Mouse (Mus musculus): ENCODE results near the gene Grm4. TPM values are rescaled to one million over a fixed set of nuclear protein-coding genes. Genes with fewer than 3 reads are reported as not detected.

Gene Grm4
- polyA plus RNA-seq, 1 experiment, result not detected

DNA sequence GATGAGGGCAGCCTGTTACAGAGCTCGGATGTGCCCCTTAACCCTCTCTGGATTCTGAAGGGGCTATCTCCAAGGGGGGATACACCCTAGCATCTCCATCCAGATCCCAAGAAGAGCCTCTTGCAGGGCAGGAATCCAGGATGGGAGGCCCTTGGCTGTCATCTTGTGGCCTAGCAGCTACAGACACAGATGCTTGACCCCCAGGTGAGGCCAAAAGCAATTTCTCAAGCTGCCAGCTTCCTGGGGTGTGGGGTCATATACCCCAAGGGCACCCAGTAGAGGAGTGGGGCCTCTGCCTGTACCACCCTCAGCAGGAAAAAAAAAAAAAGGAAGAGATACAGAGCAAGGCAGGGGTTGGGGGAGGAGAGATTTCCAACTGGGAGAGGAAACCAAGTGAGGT, 87.1 kb downstream of the Grm4 start:
- TF ChIP-seq CTCF (IDR thresholded peaks at IDR 0.05; ENCODE audit: insufficient read depth, low read depth, low read length) (no peak), POLR2A (IDR thresholded peaks at IDR 0.05; ENCODE audit: insufficient read depth, low read depth, low read length) (no peak)
- H3K27ac ChIP-seq (ENCODE audit: insufficient read depth, low read depth, low read length), result no peak overlapping the region
- 89% methylated on average over 1 of the region's 1 CpGs for WGBS
- no peak overlapping the region for H3K4me3 ChIP-seq (ENCODE audit: insufficient read depth, low read depth, low read length)
- peaks cover 70% of the 10 kb centered on the region for H3K4me1 ChIP-seq (ENCODE audit: control insufficient read depth, insufficient read depth, low read length)

DNA sequence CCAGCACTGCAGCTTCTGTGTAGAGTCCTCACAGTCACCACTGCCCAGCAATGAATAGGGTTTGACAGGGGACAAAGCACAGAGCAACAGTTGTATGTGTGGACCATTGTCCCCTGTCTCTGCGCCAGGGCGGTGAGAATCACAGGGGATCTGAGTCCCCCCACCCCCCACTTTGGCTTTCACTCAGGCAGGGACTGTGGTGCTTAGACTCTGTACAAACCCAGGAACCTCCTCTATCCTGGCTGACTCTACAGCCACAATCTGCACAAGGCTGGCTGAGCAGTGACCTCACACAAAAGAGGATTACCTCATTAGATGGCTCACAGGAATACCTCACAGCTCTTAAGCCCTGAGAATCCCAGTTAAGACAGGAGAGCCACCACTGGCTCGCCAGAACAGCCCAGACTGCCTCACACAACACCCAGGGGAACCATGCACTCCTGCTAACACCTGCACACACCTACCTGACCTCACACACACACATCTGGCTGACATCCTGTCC, 88.0 kb downstream of the Grm4 start:
- peaks cover 62% of the 10 kb centered on the region for H3K4me1 ChIP-seq (ENCODE audit: control insufficient read depth, insufficient read depth, low read length)
- TF ChIP-seq CTCF (IDR thresholded peaks at IDR 0.05; ENCODE audit: insufficient read depth, low read depth, low read length) (no peak), POLR2A (IDR thresholded peaks at IDR 0.05; ENCODE audit: insufficient read depth, low read depth, low read length) (no peak)
- no peak overlapping the region for H3K27ac ChIP-seq (ENCODE audit: insufficient read depth, low read depth, low read length)
- 66% methylated on average over 3 of the region's 3 CpGs for WGBS
- H3K4me3 ChIP-seq (ENCODE audit: insufficient read depth, low read depth, low read length), result no peak overlapping the region

DNA sequence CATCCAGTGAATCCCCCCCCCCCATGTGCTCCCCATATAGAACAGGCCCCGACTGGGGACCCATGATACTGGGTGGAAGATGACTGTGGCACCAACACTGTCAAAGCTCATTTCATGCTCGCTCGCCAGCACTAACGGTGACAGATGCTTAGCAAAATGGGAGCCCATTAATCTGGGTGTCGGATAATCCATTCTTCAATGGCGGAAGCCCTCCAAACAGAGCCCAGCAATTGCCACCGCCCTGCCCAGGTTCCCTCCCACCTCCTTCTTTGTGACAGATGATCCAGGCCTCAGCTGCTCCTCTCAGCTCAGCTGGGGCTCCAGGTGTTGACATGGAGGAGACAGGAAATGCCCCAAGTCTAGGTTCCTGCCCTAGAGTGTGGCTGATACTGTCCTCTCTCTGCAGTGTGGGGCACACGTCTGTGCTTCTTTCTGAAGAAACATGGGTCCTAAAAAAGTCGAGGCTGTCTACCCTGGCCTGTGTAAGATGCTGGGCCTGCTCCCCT, 89.0 kb downstream of the Grm4 start:
- TF ChIP-seq POLR2A (IDR thresholded peaks at IDR 0.05; ENCODE audit: insufficient read depth, low read depth, low read length), result no peak
- TF ChIP-seq CTCF (IDR thresholded peaks at IDR 0.05; ENCODE audit: insufficient read depth, low read depth, low read length), result no peak
- WGBS, result 66% methylated on average over 9 of the region's 9 CpGs
- H3K27ac ChIP-seq (ENCODE audit: insufficient read depth, low read depth, low read length), result no peak overlapping the region
- no peak overlapping the region for H3K4me3 ChIP-seq (ENCODE audit: insufficient read depth, low read depth, low read length)
- H3K4me1 ChIP-seq (ENCODE audit: control insufficient read depth, insufficient read depth, low read length), result peaks cover 58% of the 10 kb centered on the region

DNA sequence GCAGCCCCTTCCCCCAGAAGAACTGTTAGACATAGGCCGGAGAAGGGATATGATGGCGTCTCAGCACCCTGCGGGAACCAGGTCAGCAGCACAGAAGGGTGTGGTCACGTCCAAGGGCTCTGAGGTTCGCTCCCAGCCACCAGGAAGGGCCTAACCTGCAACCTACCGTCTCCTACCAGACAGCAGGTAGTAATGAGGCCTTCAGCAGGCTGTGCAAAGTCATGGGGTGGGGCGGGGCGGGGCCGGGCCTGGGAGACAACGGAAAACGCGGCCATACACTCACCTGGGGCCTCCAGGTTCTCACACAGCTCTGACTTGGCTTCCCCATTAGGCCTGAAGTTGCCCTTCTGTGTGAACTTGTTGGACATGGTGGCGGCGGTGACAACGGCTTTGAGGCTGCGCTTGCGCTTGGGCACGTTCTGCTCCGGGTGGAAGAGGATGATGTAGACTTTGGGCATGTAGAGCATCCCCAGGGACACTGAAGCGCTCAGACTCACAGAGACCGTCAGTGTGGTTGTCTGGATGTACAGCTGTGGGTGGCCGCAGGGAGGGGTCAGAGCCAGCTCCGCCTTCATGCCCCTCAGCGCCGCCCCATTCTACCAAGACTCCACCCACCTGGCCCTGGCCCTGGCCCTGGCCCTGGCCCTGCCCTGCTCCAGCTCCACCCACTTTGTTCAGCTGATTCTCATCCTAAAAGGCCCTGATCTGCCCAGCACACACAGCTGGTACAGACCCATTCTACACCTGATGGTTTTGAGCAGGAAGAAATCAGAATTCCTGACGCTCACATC, 90.0 kb downstream of the Grm4 start:
- WGBS, result 91% methylated on average over 26 of the region's 26 CpGs
- peaks cover 62% of the 10 kb centered on the region for H3K4me1 ChIP-seq (ENCODE audit: control insufficient read depth, insufficient read depth, low read length)
- H3K27ac ChIP-seq (ENCODE audit: insufficient read depth, low read depth, low read length), result no peak overlapping the region
- no peak for TF ChIP-seq CTCF (IDR thresholded peaks at IDR 0.05; ENCODE audit: insufficient read depth, low read depth, low read length)
- TF ChIP-seq POLR2A (IDR thresholded peaks at IDR 0.05; ENCODE audit: insufficient read depth, low read depth, low read length), result no peak
- H3K4me3 ChIP-seq (ENCODE audit: insufficient read depth, low read depth, low read length), result no peak overlapping the region

DNA sequence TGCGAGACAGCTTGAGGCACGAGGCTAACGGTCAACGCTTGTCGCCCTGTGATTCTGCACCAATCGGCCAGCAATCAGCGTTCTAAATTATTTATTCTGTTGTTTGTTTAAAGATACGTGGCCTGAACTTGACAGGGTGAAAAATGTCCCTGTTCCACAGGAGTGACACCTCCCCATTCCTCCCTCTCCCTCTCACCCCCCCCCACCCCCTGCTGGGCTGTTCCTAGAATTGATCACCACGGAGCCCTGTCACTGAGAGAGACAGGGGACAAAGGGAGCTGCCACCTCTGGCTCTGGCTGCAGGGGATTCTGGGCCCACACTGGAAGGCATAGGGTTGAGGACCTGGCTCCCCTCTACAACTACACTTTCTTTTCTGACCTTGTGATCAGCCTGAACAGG, 91.4 kb downstream of the Grm4 start:
- WGBS, result 78% methylated on average over 9 of the region's 9 CpGs
- no peak for TF ChIP-seq POLR2A (IDR thresholded peaks at IDR 0.05; ENCODE audit: insufficient read depth, low read depth, low read length)
- no peak for TF ChIP-seq CTCF (IDR thresholded peaks at IDR 0.05; ENCODE audit: insufficient read depth, low read depth, low read length)
- H3K27ac ChIP-seq (ENCODE audit: insufficient read depth, low read depth, low read length), result no peak overlapping the region
- H3K4me3 ChIP-seq (ENCODE audit: insufficient read depth, low read depth, low read length), result no peak overlapping the region
- peaks cover 62% of the 10 kb centered on the region for H3K4me1 ChIP-seq (ENCODE audit: control insufficient read depth, insufficient read depth, low read length)

DNA sequence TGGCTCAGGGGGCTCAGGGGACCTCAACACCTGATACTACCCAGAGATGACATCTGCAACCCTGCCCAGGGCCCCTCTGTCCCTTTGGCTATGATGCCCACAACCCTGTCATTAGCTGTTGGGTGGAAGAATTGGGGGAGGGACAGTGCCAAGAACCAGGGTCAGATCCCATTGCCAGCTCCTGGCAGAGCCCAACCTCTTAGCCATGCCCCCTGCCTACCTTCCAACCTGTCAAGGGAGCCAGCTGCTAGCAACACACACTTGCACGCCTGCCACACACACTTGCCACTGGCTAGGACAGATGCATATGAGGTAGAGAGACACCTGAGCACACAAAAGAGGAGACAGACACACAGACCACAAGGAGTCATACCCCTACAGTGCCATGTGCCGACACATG, 96.2 kb downstream of the Grm4 start:
- no peak overlapping the region for H3K27ac ChIP-seq (ENCODE audit: insufficient read depth, low read depth, low read length)
- peaks cover 71% of the 10 kb centered on the region for H3K4me1 ChIP-seq (ENCODE audit: control insufficient read depth, insufficient read depth, low read length)
- TF ChIP-seq POLR2A (IDR thresholded peaks at IDR 0.05; ENCODE audit: insufficient read depth, low read depth, low read length), result no peak
- WGBS, result 92% methylated on average over 2 of the region's 2 CpGs
- H3K4me3 ChIP-seq (ENCODE audit: insufficient read depth, low read depth, low read length), result no peak overlapping the region

DNA sequence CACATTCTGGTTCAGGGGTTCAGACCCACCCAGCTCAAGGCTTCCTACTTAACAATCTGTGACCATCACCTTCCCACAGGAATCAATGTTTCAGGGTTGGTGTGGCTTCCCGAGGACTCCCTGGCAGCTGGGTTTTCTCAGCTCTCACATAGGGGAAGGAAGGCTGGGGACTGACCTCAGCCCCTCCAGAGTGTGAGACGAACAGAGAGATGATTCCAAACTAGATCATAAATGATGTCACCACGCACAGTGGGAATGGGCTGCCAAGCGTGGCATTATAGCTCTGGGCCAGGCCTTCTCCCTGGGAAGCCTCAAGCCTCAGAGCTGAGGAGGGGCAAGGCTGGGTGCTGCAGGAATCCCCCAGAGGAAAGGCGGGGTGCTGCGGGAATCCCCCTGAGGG, 96.8 kb downstream of the Grm4 start:
- H3K4me1 ChIP-seq (ENCODE audit: control insufficient read depth, insufficient read depth, low read length), result peaks cover 70% of the 10 kb centered on the region
- 73% methylated on average over 6 of the region's 6 CpGs for WGBS
- no peak for TF ChIP-seq POLR2A (IDR thresholded peaks at IDR 0.05; ENCODE audit: insufficient read depth, low read depth, low read length)
- no peak for TF ChIP-seq CTCF (IDR thresholded peaks at IDR 0.05; ENCODE audit: insufficient read depth, low read depth, low read length)
- no peak overlapping the region for H3K27ac ChIP-seq (ENCODE audit: insufficient read depth, low read depth, low read length)
- H3K4me3 ChIP-seq (ENCODE audit: insufficient read depth, low read depth, low read length), result no peak overlapping the region

DNA sequence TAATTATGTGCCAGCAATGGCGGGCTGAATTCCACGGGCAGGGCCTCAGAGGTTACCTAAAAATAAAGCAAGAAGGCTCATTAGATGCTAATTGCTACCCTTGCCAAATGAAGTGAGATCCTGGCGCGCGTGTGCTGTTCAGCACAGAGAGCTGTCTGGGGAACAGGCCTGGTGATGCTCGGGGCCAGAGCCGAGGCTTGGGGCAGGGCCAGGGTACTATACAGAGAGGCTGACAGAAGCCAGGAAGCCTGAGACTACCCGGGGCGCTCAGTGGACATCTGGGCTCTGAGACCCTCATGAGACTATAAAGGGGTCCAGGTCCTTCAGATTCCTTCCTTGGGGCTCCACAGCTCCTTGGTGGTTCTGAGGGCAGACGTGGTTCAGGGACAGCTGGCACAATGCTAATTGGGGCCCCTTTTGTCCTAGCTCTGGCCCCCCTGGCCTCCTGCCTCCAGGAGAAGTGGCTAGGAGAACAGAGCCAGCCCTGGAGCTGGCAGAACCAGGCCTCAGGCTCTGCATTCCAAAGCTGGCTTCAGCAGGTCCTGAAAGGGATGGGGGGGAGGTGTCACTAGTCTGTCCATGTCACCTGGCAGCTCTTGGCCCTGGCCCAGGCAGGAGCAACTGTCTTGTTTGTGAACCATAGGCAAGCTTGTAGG, 98.3 kb downstream of the Grm4 start:
- TF ChIP-seq POLR2A (IDR thresholded peaks at IDR 0.05; ENCODE audit: insufficient read depth, low read depth, low read length) (no peak), CTCF (IDR thresholded peaks at IDR 0.05; ENCODE audit: insufficient read depth, low read depth, low read length) (no peak)
- Histone ChIP-seq H3K4me1 (ENCODE audit: control insufficient read depth, insufficient read depth, low read length) (peaks cover 69% of the 10 kb centered on the region), H3K27ac (ENCODE audit: insufficient read depth, low read depth, low read length) (peak overlapping the region; percentile 90), H3K4me3 (ENCODE audit: insufficient read depth, low read depth, low read length) (no peak overlapping the region)
- WGBS, result 5% methylated on average over 10 of the region's 10 CpGs

DNA sequence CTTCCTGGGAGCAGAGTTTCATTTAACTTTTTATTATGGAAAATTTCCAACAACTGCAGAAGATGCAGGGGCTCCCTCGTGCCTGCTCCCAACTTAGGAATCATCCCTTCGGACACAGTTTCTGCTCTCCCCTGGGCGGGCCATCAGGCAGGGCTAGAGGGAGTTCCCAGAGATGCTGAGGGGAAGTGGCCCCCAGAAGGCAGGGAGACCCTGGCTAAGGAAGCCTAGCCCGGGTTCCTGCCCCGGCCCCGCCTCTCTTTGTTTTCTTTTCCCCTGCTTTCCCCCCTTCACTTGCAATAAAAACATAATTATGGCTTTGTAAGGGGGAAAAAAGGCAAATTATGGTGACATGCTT, 98.9 kb downstream of the Grm4 start:
- Histone ChIP-seq H3K4me3 (ENCODE audit: insufficient read depth, low read depth, low read length) (0 out of 2 replicates have a peak overlapping the region, but pooled peaks have one; percentile 9), H3K27ac (ENCODE audit: insufficient read depth, low read depth, low read length) (peak overlapping the region; percentile 47; the same call in 1 of the 2 replicates), H3K4me1 (ENCODE audit: control insufficient read depth, insufficient read depth, low read length) (peaks cover 64% of the 10 kb centered on the region)
- TF ChIP-seq CTCF (IDR thresholded peaks at IDR 0.05; ENCODE audit: insufficient read depth, low read depth, low read length) (no peak), POLR2A (IDR thresholded peaks at IDR 0.05; ENCODE audit: insufficient read depth, low read depth, low read length) (no peak)
- 1% methylated on average over 6 of the region's 6 CpGs for WGBS

All from olfactory bulb, adult 2 months (tissue).